Mouse (Mus musculus) megakaryocyte, embryonic 14.5 days (primary cell): ENCODE measurements at regions not wholly inside any gene's neighbourhood (a gene's known extent, or its start where the extent isn't known, plus 50 kb on each side); places are given as distances from the start of the nearest gene placed in this dataset.

Experiments
- H3K27me3 ChIP-seq: replicated peaks from 2 replicates; pipeline ENCODE3; 2012; ENCODE audit warnings: inconsistent platforms
- H3K36me3 ChIP-seq: replicated peaks from 2 replicates; pipeline ENCODE3; 2012; ENCODE audit warnings: low read length, inconsistent platforms, mixed read lengths
- H3K4me1 ChIP-seq: 2 replicates; pipeline ENCODE4 v1.6.1; 2012; ENCODE audit warnings: inconsistent platforms
- H3K4me3 ChIP-seq: replicated peaks from 2 replicates; pipeline ENCODE3; 2012; ENCODE audit warnings: moderate library complexity, mild to moderate bottlenecking, inconsistent platforms
- H3K9me3 ChIP-seq: 2 replicates; pipeline ENCODE4 v1.6.1; 2012; ENCODE audit warnings: inconsistent platforms
- FLI1 ChIP-seq: IDR thresholded peaks from 2 replicates; pipeline ENCODE4 v1.6.1; 2012; ENCODE audit warnings: low read length, inconsistent platforms, mixed read lengths
- GATA1 ChIP-seq: IDR thresholded peaks from 3 replicates; pipeline ENCODE4 v1.6.1; 2012; ENCODE audit warnings: mixed read lengths, low read length, inconsistent platforms, borderline replicate concordance

- Histone ChIP-seq H3K27me3 (peaks cover 3% of the 10 kb centered on the region), H3K36me3 (peaks cover 4% of the 10 kb centered on the region), H3K9me3 (peaks cover 9% of the 10 kb centered on the region), H3K4me3 (no peak overlapping the region), H3K4me1 (peaks cover 22% of the 10 kb centered on the region)
- TF ChIP-seq FLI1 (no peak), GATA1 (no peak)
Observed at GRCm38 (mm10) chr13:101513354-101513753, 254.7 kb downstream of the Pik3r1 start.

GRCm38 (mm10) chr13:101509946-101510345 lies 258.1 kb downstream of the Pik3r1 start:
- TF ChIP-seq GATA1, result no peak
- no peak for TF ChIP-seq FLI1
- Histone ChIP-seq H3K4me1 (peaks cover 28% of the 10 kb centered on the region), H3K36me3 (no peaks in the 10 kb centered on the region), H3K4me3 (no peak overlapping the region), H3K27me3 (peaks cover 36% of the 10 kb centered on the region), H3K9me3 (0 out of 2 replicates have a peak, but pooled peaks cover 7% of the 10 kb centered on the region)

- peaks cover 11% of the 10 kb centered on the region; the same call in 1 of the 2 replicates for H3K9me3 ChIP-seq
- no peaks in the 10 kb centered on the region for H3K36me3 ChIP-seq
- no peak overlapping the region for H3K4me3 ChIP-seq
- H3K4me1 ChIP-seq, result peaks cover 26% of the 10 kb centered on the region
- peaks cover 50% of the 10 kb centered on the region for H3K27me3 ChIP-seq
- no peak for TF ChIP-seq GATA1
Observed at GRCm38 (mm10) chr13:101508331-101508730, 259.7 kb downstream of the Pik3r1 start.

- peaks cover 25% of the 10 kb centered on the region for H3K4me1 ChIP-seq
Observed at GRCm38 (mm10) chr13:101506696-101507095, 261.3 kb downstream of the Pik3r1 start.

GRCm38 (mm10) chr13:101505054-101505453 lies 263.0 kb downstream of the Pik3r1 start:
- no peak overlapping the region for H3K4me3 ChIP-seq
- H3K36me3 ChIP-seq, result no peaks in the 10 kb centered on the region
- H3K27me3 ChIP-seq, result peaks cover 76% of the 10 kb centered on the region
- peaks cover 16% of the 10 kb centered on the region for H3K4me1 ChIP-seq
- TF ChIP-seq FLI1 (no peak), GATA1 (no peak)
- H3K9me3 ChIP-seq, result peaks cover 6% of the 10 kb centered on the region; the same call in 1 of the 2 replicates

More at GRCm38 (mm10) chr13:101506696-101507095, 261.3 kb downstream of the Pik3r1 start:
- H3K27me3 ChIP-seq, result peaks cover 65% of the 10 kb centered on the region
- peaks cover 11% of the 10 kb centered on the region; the same call in 1 of the 2 replicates for H3K9me3 ChIP-seq
- no peaks in the 10 kb centered on the region for H3K36me3 ChIP-seq
- H3K4me3 ChIP-seq, result no peak overlapping the region
- TF ChIP-seq FLI1 (no peak), GATA1 (no peak)

- peaks cover 82% of the 10 kb centered on the region for H3K27me3 ChIP-seq
- H3K36me3 ChIP-seq, result no peaks in the 10 kb centered on the region
- peaks cover 10% of the 10 kb centered on the region for H3K4me1 ChIP-seq
- peaks cover 6% of the 10 kb centered on the region; the same call in 1 of the 2 replicates for H3K9me3 ChIP-seq
- TF ChIP-seq GATA1 (no peak), FLI1 (no peak)
- no peak overlapping the region for H3K4me3 ChIP-seq
Observed at GRCm38 (mm10) chr13:101504241-101504640, 263.8 kb downstream of the Pik3r1 start.

- no peak overlapping the region for H3K4me3 ChIP-seq
- H3K9me3 ChIP-seq, result peaks cover 10% of the 10 kb centered on the region; the same call in 1 of the 2 replicates
- no peaks in the 10 kb centered on the region for H3K36me3 ChIP-seq
- peaks cover 8% of the 10 kb centered on the region for H3K4me1 ChIP-seq
- no peak for TF ChIP-seq FLI1
- TF ChIP-seq GATA1, result no peak
- peaks cover 87% of the 10 kb centered on the region for H3K27me3 ChIP-seq
Observed at GRCm38 (mm10) chr13:101501845-101502284, 266.2 kb downstream of the Pik3r1 start.

GRCm38 (mm10) chr13:101501061-101501460 lies 267.0 kb downstream of the Pik3r1 start:
- 0 out of 2 replicates have a peak, but pooled peaks cover 4% of the 10 kb centered on the region for H3K4me1 ChIP-seq
- TF ChIP-seq GATA1, result no peak
- TF ChIP-seq FLI1, result no peak
- H3K9me3 ChIP-seq, result peaks cover 15% of the 10 kb centered on the region; the same call in 1 of the 2 replicates
- no peaks in the 10 kb centered on the region for H3K36me3 ChIP-seq
- H3K4me3 ChIP-seq, result no peak overlapping the region
- H3K27me3 ChIP-seq, result peaks cover 80% of the 10 kb centered on the region

GRCm38 (mm10) chr13:101491835-101492234 lies 276.2 kb downstream of the Pik3r1 start:
- TF ChIP-seq GATA1, result no peak
- peaks cover 71% of the 10 kb centered on the region for H3K27me3 ChIP-seq
- peaks cover 21% of the 10 kb centered on the region for H3K9me3 ChIP-seq
- H3K4me3 ChIP-seq, result no peak overlapping the region
- no peaks in the 10 kb centered on the region for H3K36me3 ChIP-seq
- H3K4me1 ChIP-seq, result no peaks in the 10 kb centered on the region

GRCm38 (mm10) chr13:101490961-101491360 lies 277.1 kb downstream of the Pik3r1 start:
- Histone ChIP-seq H3K4me3 (no peak overlapping the region), H3K4me1 (no peaks in the 10 kb centered on the region), H3K9me3 (peaks cover 16% of the 10 kb centered on the region), H3K27me3 (peaks cover 75% of the 10 kb centered on the region), H3K36me3 (no peaks in the 10 kb centered on the region)
- TF ChIP-seq FLI1 (no peak), GATA1 (no peak)

- H3K9me3 ChIP-seq, result peaks cover 5% of the 10 kb centered on the region; the same call in 1 of the 2 replicates
- no peaks in the 10 kb centered on the region for H3K36me3 ChIP-seq
- H3K4me3 ChIP-seq, result no peak overlapping the region
- peaks cover 68% of the 10 kb centered on the region for H3K27me3 ChIP-seq
- TF ChIP-seq GATA1 (no peak), FLI1 (no peak)
- H3K4me1 ChIP-seq, result no peaks in the 10 kb centered on the region
Observed at GRCm38 (mm10) chr13:101487621-101488020, 280.4 kb downstream of the Pik3r1 start.
